Mouse (Mus musculus): ENCODE data around the gene Vkorc1.
"Not testable (repeated sequence)": the region's sequence is repeated elsewhere in the genome, so short reads cannot be mapped to it uniquely, and the experiment has no call there.

GRCm38 (mm10) chr7:127942097-127942496 is 46.7 kb upstream of the Vkorc1 start:
- not testable (repeated sequence) for TF ChIP-seq HCFC1 (IDR thresholded peaks at IDR 0.05; ENCODE audit: borderline replicate concordance, insufficient read depth, low read length); MAFK (IDR thresholded peaks at IDR 0.05; ENCODE audit: insufficient read depth, low read depth, low read length); ZC3H11A (IDR thresholded peaks at IDR 0.05; ENCODE audit: borderline replicate concordance, low read depth, low read length); CHD2 (IDR thresholded peaks at IDR 0.05; ENCODE audit: low read depth, low read length)
- TF ChIP-seq ZNF384 (IDR thresholded peaks at IDR 0.05; ENCODE audit: low read depth, low read length): peak; percentile 79
